Mouse (Mus musculus): ENCODE results near the gene Prr5l.
"Not testable (repeated sequence)": the region's sequence is repeated elsewhere in the genome, so short reads cannot be mapped to it uniquely, and the experiment has no call there.

DNA sequence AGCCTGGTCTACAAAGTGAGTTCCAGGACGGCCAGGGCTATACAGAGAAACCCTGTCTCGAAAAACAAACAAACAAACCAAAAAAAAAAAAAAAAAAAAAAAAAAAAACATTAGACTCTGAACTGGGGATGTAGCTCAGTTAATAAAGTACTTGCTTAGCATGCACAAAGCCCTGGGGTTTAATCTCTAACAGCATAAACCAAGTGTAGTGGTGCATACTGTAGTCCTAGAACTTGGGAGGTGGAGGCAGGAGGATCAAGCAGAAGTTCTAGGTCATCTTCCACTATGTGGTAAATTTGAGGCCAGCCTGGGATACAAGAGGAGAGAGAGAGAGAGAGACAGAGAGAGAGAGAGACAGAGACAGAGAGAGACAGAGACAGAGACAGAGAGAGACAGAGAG, 137.2 kb downstream of the Prr5l start:
- not testable (repeated sequence) for TF ChIP-seq CTCF (IDR thresholded peaks at IDR 0.05; ENCODE audit: control insufficient read depth, insufficient read depth, insufficient read length); USF1 (IDR thresholded peaks at IDR 0.05; ENCODE audit: low read depth); MAX (IDR thresholded peaks at IDR 0.05); CEBPB (IDR thresholded peaks at IDR 0.05; ENCODE audit: low read depth); FOSL1 (IDR thresholded peaks at IDR 0.05; ENCODE audit: insufficient read depth, low read length, poor library complexity, severe bottlenecking); MYOD1 (IDR thresholded peaks at IDR 0.05; ENCODE audit: control insufficient read depth, insufficient read length, low read depth)
